26 mouse cellular contexts compared by ENCODE assay signal in genomic region chr9:49145776-49146175, GRCm38 (mm10).
"Had no signal": no experiment of that assay in that cellular context is flagged by ENCODE, and none has a peak within 500 bp of the region (broad histone marks: within the 10 kb centered on the region; RNA-seq: fewer than 3 reads in every experiment).

No protein-coding gene starts in this region.

- DNase-seq: gastrocnemius, adult 2 months; gastrocnemius, postnatal 10 days; gastrocnemius, postnatal 25 days; heart, adult 2 months; heart, postnatal 10 days; heart, postnatal 4 days; kidney, adult 18-20 months; kidney, adult 8-10 months; kidney, postnatal 10 days; kidney, postnatal 25 days; kidney, postnatal 4 days; liver; liver, embryonic 13.5 days; liver, postnatal 0 days had no signal

- H3K4me1 ChIP-seq: heart, embryonic 12.5 days; intestine, embryonic 15.5 days; limb, embryonic 10.5 days; limb, embryonic 12.5 days; liver, embryonic 13.5 days; liver, embryonic 15.5 days had no signal

- H3K27me3 ChIP-seq: heart, embryonic 12.5 days; hindbrain, embryonic 13.5 days; intestine, embryonic 15.5 days; limb, embryonic 12.5 days; liver, embryonic 13.5 days; liver, embryonic 15.5 days had no signal

- H3K4me2 ChIP-seq: heart, embryonic 12.5 days; hindbrain, embryonic 13.5 days; intestine, embryonic 15.5 days; limb, embryonic 12.5 days; liver, embryonic 11.5 days; liver, embryonic 13.5 days; liver, embryonic 15.5 days had no signal

- H3K9me3 ChIP-seq: heart, embryonic 12.5 days; hindbrain, embryonic 13.5 days; intestine, embryonic 15.5 days; limb, embryonic 10.5 days; limb, embryonic 12.5 days; liver, embryonic 13.5 days; liver, embryonic 15.5 days had no signal

- H3K9ac ChIP-seq: heart, embryonic 12.5 days; hindbrain, embryonic 13.5 days; intestine, embryonic 15.5 days; limb, embryonic 12.5 days; liver, embryonic 13.5 days; liver, embryonic 15.5 days; liver, postnatal 0 days had no signal

- ATAC-seq: hindbrain, embryonic 16.5 days; inflammation-experienced regulatory T-cells, adult 6 months; intestine, embryonic 15.5 days; intestine, postnatal 0 days; liver, postnatal 0 days had no signal

- H3K36me3 ChIP-seq: heart, embryonic 12.5 days; hindbrain, embryonic 13.5 days; intestine, embryonic 15.5 days; limb, embryonic 10.5 days; limb, embryonic 12.5 days; liver, embryonic 13.5 days; liver, embryonic 15.5 days had no signal

- H3K4me3 ChIP-seq: gastrocnemius, adult 2 months; heart, adult 2 months; heart, embryonic 12.5 days; hindbrain, embryonic 13.5 days; intestine, embryonic 15.5 days; layer of hippocampus, adult 2 months; left cerebral cortex, adult 2 months; limb, embryonic 10.5 days; limb, embryonic 12.5 days; liver, embryonic 13.5 days; liver, embryonic 15.5 days had no signal

- H3K27ac ChIP-seq: gastrocnemius, adult 2 months; heart, adult 2 months; hindbrain, embryonic 13.5 days; intestine, embryonic 15.5 days; layer of hippocampus, adult 2 months; left cerebral cortex, adult 2 months; limb, embryonic 10.5 days; limb, embryonic 12.5 days; liver, embryonic 13.5 days; liver, embryonic 15.5 days had no signal
